Mouse (Mus musculus) hindbrain, embryonic 11.5 days (tissue): ENCODE results near the gene Socs2. TPM values are rescaled to one million over a fixed set of nuclear protein-coding genes. Genes with fewer than 3 reads are reported as not detected.

Experiments used
- ATAC-seq: fragments of 200-750 bp; cut with Nextera tagmentation; 2 replicates; pipeline ENCODE4 v1.8.0; 2017; ENCODE audit warnings: mild to moderate bottlenecking, moderate TSS enrichment, moderate library complexity; ENCODE audit not compliant: low FRiP score
- DNase-seq: peaks from one replicate; pipeline ENCODE4 v3.0.0-alpha.2; 2015; ENCODE audit warnings: low spot score
- H3K27ac ChIP-seq: fragments of 300-500 bp; sonication (generic); 2 replicates; pipeline ENCODE4 v1.5.1; 2014; ENCODE audit warnings: mild to moderate bottlenecking, low read depth, low read length
- H3K27me3 ChIP-seq: fragments of 300-500 bp; sonication (generic); 2 replicates; pipeline ENCODE4 v1.6.1; 2014; ENCODE audit warnings: mild to moderate bottlenecking, low read length, moderate library complexity, mixed read lengths; ENCODE audit not compliant: control insufficient read depth, insufficient read depth
- H3K36me3 ChIP-seq: fragments of 300-500 bp; sonication (generic); 2 replicates; pipeline ENCODE4 v1.6.1; 2014; ENCODE audit warnings: mild to moderate bottlenecking, low read length, moderate library complexity, mixed read lengths; ENCODE audit not compliant: control insufficient read depth, insufficient read depth
- H3K4me1 ChIP-seq: fragments of 300-500 bp; sonication (generic); replicated peaks from 2 replicates; pipeline ENCODE4 v1.6.1; 2014; ENCODE audit warnings: low read length, mixed read lengths; ENCODE audit not compliant: control insufficient read depth, insufficient read depth
- H3K4me2 ChIP-seq: fragments of 300-500 bp; sonication (generic); replicated peaks from 2 replicates; pipeline ENCODE4 v1.6.1; 2014; ENCODE audit warnings: mild to moderate bottlenecking, low read depth, low read length
- H3K4me3 ChIP-seq: fragments of 300-500 bp; sonication (generic); 2 replicates; pipeline ENCODE4 v1.5.1; 2014; ENCODE audit warnings: low read depth, low read length
- H3K9ac ChIP-seq: fragments of 300-500 bp; sonication (generic); 2 replicates; pipeline ENCODE4 v1.6.1; 2014; ENCODE audit warnings: low read depth, low read length
- H3K9me3 ChIP-seq: fragments of 300-500 bp; sonication (generic); 2 replicates; pipeline ENCODE4 v1.6.1; 2016; ENCODE audit warnings: low read length; ENCODE audit not compliant: control insufficient read depth
- WGBS: fragments of 180-500 bp; shearing (Covaris S2); extraction: QIAGEN DNeasy Blood & Tissue Kit; methylation state at CpG from one replicate; pipeline ENCODE4 v1.1.7; 2014; 5-methylcytosine and 5-hydroxymethylcytosine counted together
- polyA plus RNA-seq: library from polyadenylated mRNA; unstranded; fragments of >200 nt; fragmentation: Nextera tagmentation; extraction: Ambion mirVana; gene quantifications from 2 replicates; pipeline ENCODE4 v1.2.1, GENCODE M21; 2014

Gene Socs2
- 58.2 and 61.4 TPM in 2 replicates for polyA plus RNA-seq

DNA sequence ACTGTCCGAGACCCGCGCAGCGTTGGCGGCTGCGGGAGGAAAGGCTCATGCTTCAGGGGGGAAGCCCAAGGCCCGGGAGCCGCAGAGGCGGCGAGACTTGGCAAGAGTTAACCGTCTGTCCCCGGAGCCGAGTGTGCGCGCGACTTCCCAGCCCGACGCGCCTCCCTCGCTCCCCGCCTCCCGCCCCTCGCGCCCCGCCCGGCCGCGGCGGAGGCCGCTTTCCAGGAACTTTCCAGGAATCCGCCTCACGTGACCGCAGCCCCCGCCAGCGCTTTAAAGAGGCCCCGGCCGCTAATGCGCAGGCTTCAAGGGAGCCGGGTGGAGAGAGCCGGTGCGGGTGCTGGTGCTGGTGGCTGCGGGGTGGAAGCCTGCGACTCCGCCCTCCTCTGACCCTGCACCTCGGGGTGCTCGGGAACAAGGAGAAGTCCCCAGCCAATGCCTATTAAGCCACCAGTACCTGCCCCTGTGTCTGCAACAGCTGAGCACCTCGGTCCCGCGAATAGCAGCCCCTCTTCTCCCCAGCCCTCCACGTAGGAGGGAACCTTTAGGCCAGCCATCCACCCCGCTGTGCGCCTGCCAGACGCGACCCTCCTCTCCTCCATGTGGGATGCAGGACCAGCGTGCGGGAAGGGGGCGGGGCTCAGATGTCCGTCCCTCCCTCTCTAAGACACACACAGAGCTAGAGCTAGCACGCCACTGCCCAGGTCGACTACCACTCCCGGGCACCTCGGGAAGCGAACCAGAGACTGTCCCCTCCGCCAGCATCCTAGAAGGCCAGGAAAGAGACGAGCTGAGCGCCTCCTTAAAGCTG, at the start of gene Socs2:
Gene Socs2 (minus strand): TSS at position 496 of the 811 bp plus-strand sequence.
- DNase-seq (peak; percentile 93), ATAC-seq (peak; percentile 87)
- peak within 1 kb of the TSS; percentile 87 for H3K4me2 ChIP-seq
- H3K4me3 ChIP-seq: peak within 1 kb of the TSS; percentile 60
- peaks cover 7% of the 10 kb centered on the region; the same call in 1 of the 2 replicates for H3K27me3 ChIP-seq
- under 1% methylated on average over 61 of the region's 66 CpGs for WGBS
- H3K27ac ChIP-seq: peak within 1 kb of the TSS; percentile 81
- peaks cover 3% of the 10 kb centered on the region; the same call in 1 of the 2 replicates for H3K4me1 ChIP-seq
- no peaks in the 10 kb centered on the region for H3K36me3 ChIP-seq
- no peaks in the 10 kb centered on the region for H3K9me3 ChIP-seq
- peak within 1 kb of the TSS; percentile 63 for H3K9ac ChIP-seq

GRCm38 (mm10) chr10:95465485-95465896, 48.5 kb upstream of the Socs2 start:
- DNase-seq: no peak
- Histone ChIP-seq H3K9ac (no peak overlapping the region), H3K4me2 (no peak overlapping the region), H3K36me3 (no peaks in the 10 kb centered on the region), H3K9me3 (no peaks in the 10 kb centered on the region), H3K27ac (no peak overlapping the region), H3K4me3 (no peak overlapping the region), H3K27me3 (no peaks in the 10 kb centered on the region), H3K4me1 (no peaks in the 10 kb centered on the region)
- WGBS: 56% methylated on average over 4 of the region's 4 CpGs
- no peak for ATAC-seq

GRCm38 (mm10) chr10:95464527-95464926, 47.5 kb upstream of the Socs2 start:
- no peaks in the 10 kb centered on the region for H3K4me1 ChIP-seq
- no peak overlapping the region for H3K27ac ChIP-seq
- no peak overlapping the region for H3K4me2 ChIP-seq
- no peak overlapping the region for H3K9ac ChIP-seq
- H3K9me3 ChIP-seq: no peaks in the 10 kb centered on the region
- DNase-seq (no peak), ATAC-seq (no peak)
- no peak overlapping the region for H3K4me3 ChIP-seq
- H3K27me3 ChIP-seq: no peaks in the 10 kb centered on the region
- 76% methylated on average over 6 of the region's 6 CpGs for WGBS
- H3K36me3 ChIP-seq: no peaks in the 10 kb centered on the region

DNA sequence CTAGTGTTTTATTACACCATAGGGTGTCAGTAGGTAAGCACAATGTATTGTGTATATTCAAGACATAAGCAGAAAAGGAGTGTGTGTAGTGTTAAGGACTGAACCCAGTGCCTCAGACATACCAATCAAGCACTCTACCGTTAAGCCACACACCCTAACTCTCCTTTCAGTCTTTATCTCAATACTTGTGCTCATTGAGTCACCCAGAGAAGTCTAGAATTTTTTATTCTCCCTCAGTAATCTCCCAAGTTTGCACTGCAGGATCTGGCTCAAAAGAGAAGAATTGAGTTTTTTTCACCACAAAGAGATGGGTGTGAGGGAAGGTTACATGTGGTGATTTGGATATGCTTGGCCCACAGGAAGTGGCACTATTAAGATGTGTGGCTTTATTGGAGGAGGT, 45.3 kb upstream of the Socs2 start:
- WGBS: 79% methylated on average over 1 of the region's 1 CpGs
- H3K9ac ChIP-seq: no peak overlapping the region
- no peak overlapping the region for H3K4me2 ChIP-seq
- H3K36me3 ChIP-seq: no peaks in the 10 kb centered on the region
- ATAC-seq (no peak), DNase-seq (no peak)
- H3K4me1 ChIP-seq: no peaks in the 10 kb centered on the region
- no peaks in the 10 kb centered on the region for H3K9me3 ChIP-seq
- no peak overlapping the region for H3K4me3 ChIP-seq
- no peak overlapping the region for H3K27ac ChIP-seq
- H3K27me3 ChIP-seq: no peaks in the 10 kb centered on the region

GRCm38 (mm10) chr10:95461053-95461553, 44.1 kb upstream of the Socs2 start:
- WGBS: 63% methylated on average over 4 of the region's 4 CpGs
- ATAC-seq: no peak

DNA sequence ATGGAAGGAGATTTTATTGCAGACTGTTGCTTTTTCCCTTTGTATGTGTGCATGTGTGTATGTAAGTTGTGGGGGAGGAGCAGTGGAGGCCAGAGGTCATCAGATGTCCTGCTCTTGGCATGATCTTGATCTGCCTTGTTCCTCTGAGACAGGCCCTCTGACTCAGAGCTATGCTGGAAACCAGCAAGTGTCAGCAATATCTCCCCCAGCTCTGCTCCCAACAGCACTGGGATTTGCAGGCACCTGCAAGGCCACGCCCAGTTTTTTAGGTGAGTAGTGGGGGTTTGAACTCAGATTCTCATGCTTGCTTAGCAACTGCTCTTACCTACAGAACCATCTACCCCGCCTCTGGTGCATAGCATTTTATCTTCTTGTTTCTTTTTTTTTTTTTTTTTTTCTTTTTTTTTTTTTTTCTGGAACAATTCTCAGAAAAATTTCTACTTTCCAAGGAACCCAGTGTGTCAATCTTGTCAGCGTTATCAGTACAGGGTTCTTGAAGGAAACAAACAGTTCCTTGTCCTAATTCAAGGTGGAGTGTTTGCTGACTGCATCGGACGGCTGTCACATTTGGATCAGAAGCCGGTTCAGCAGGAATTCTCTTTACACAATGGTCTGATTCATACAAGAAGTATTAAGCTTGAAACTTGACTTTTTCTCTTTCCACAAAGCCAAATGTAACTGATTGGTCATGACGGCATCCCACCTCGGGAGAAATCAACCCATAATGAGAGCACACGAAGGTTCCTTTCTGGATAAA, 41.2 kb upstream of the Socs2 start:
- ATAC-seq (no peak), DNase-seq (no peak)
- H3K27me3 ChIP-seq: no peaks in the 10 kb centered on the region
- no peak overlapping the region for H3K9ac ChIP-seq
- no peak overlapping the region for H3K4me3 ChIP-seq
- WGBS: 83% methylated on average over 9 of the region's 9 CpGs
- no peak overlapping the region for H3K4me2 ChIP-seq
- H3K9me3 ChIP-seq: no peaks in the 10 kb centered on the region
- H3K4me1 ChIP-seq: no peaks in the 10 kb centered on the region
- H3K36me3 ChIP-seq: no peaks in the 10 kb centered on the region
- no peak overlapping the region for H3K27ac ChIP-seq

More at GRCm38 (mm10) chr10:95461053-95461553, 44.1 kb upstream of the Socs2 start:
- Histone ChIP-seq H3K27me3 (no peaks in the 10 kb centered on the region), H3K9ac (no peak overlapping the region), H3K4me3 (no peak overlapping the region), H3K4me1 (no peaks in the 10 kb centered on the region), H3K36me3 (no peaks in the 10 kb centered on the region), H3K9me3 (no peaks in the 10 kb centered on the region), H3K27ac (no peak overlapping the region), H3K4me2 (no peak overlapping the region)
- no peak for DNase-seq

DNA sequence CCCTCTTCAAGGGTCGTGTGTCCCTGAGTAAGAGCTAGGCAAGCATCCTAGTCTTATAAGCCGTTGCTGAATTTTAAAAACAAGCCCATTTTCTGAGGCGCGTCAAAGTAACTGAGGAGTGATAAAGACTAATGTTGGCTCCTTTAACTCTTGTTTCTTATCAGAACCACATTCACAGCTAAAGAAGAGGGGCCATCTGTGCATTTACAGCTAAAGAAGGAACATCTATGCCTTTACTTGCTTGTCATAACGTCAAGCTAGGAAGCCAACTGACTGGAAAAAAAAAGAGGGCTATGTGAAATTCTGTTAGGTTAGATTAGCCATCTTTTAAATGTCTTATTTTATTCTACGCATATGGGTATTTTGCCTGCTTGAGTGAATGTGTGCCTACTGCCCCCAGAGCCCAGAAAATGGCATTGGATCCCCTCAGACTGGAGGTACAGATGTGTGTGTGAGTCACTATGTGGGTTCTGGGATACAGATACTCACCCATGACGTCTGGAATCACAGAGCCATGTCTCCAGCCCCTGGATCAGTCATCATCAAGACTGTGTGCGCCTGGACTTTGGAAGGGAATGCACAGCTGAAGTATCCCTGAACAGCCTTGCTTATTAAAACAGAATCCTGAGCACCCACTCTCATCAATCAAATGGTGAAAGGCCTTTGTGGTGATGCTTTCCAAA, 40.5 kb upstream of the Socs2 start:
- no peak for ATAC-seq

DNA sequence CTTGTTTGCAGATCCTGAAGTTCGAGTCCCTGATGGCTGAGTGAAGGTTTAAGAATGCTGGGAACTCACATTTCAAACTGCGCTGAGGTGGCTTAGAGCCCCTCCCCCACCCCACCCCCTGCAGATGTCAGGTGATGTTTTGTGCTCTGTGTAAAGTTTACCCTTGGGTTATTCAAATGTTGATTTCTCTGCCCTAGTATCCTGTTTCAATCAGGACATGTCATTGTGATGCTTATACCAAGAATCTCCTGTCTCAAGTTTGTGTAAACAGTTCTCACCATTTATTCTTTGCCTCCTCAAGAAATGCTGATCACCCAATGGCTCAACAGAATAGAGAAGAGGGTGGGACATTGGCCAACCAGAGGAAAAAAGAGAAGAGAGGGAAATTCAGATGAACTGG, 39.1 kb upstream of the Socs2 start:
- Histone ChIP-seq H3K36me3 (no peaks in the 10 kb centered on the region), H3K27me3 (no peaks in the 10 kb centered on the region), H3K9ac (no peak overlapping the region), H3K27ac (no peak overlapping the region), H3K4me1 (no peaks in the 10 kb centered on the region), H3K9me3 (no peaks in the 10 kb centered on the region), H3K4me2 (no peak overlapping the region), H3K4me3 (no peak overlapping the region)
- no peak for ATAC-seq
- 68% methylated on average over 2 of the region's 2 CpGs for WGBS
- no peak for DNase-seq

More for the DNA sequence above, 40.5 kb upstream of the Socs2 start:
- H3K4me3 ChIP-seq: no peak overlapping the region
- no peaks in the 10 kb centered on the region for H3K4me1 ChIP-seq
- no peaks in the 10 kb centered on the region for H3K36me3 ChIP-seq
- no peak overlapping the region for H3K4me2 ChIP-seq
- WGBS: 82% methylated on average over 8 of the region's 8 CpGs
- no peak overlapping the region for H3K27ac ChIP-seq
- no peak for DNase-seq
- H3K27me3 ChIP-seq: no peaks in the 10 kb centered on the region
- no peaks in the 10 kb centered on the region for H3K9me3 ChIP-seq
- H3K9ac ChIP-seq: no peak overlapping the region
